Mouse (Mus musculus): ENCODE measurements around the gene Clasp1.

DNA sequence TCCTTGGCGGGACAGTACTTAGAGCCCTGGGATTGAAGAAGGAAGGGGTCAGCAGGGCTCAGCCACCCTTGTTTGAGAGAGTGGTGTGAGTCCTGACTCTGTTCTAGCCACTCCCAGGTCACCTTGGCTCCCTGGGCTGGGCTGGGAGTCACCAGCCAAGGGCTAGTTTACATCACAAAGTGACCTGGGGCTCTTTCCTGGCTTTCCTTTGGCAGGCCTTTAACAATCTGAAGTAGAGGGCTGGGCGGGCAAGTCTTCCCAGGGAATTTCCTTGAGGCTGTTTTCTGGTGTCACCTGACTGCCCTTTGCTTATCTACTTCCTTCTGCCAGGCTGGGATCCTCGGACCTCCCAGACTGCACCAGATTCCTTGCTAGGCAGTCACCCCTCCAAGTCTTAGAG is 259.2 kb downstream of the Clasp1 start:
- no peak for TF ChIP-seq POLR2A (IDR thresholded peaks at IDR 0.05; ENCODE audit: low read depth, low read length)
- no peak for TF ChIP-seq CTCF (conservative IDR thresholded peaks at IDR 0.05; ENCODE audit: insufficient read depth, insufficient read length, low read depth, low read length)
